Mouse (Mus musculus) adrenal gland, adult 2 months (tissue): ENCODE results near the gene Usb1. TPM values are rescaled to one million over a fixed set of nuclear protein-coding genes. Genes with fewer than 3 reads are reported as not detected.

Experiments used
- DNase-seq: peaks from one replicate; pipeline ENCODE4 v3.0.0; 2021
- long read RNA-seq: library from polyadenylated mRNA; stranded (forward); transcript quantifications from one replicate; pipeline ENCODE4 v2.0.0, GENCODE M21; 2021
- polyA plus RNA-seq: library from polyadenylated mRNA; depleted of rRNA; stranded (reverse); fragments of >200 nt; gene quantifications from 2 replicates; pipeline ENCODE4 v1.2.3, GENCODE M21; 2012; rRNA removed
- total RNA-seq, 2 experiments: library from RNA; stranded (reverse); gene quantifications; 2 replicates each; pipeline ENCODE4 v1.2.3; 2021

The Usb1 gene
- 10 to 100 TPM; 13.1 to 16.7 TPM for total RNA-seq
- 19.6 and 23.8 TPM in 2 replicates for polyA plus RNA-seq
- long read RNA-seq, transcript Usb1-201 (7 exons, 1,758 nt), result major isoform, 12 of 13 reads
- long read RNA-seq, partial matches to known transcripts, result 0 of 13 reads
- long read RNA-seq, other reads (novel, unspliced or antisense), result 1 of 13 reads

GRCm38 (mm10) chr8:95331720-95332436, at the start of gene Usb1, which contains the start of gene Zfp319:
TSS of gene Usb1 (plus strand) at chr8:95332284.
TSS of gene Zfp319 (minus strand) at chr8:95331950.
- peak; percentile 97 for DNase-seq

GRCm38 (mm10) chr8:95289066-95289650, 42.9 kb upstream of the Usb1 start:
- no peak for DNase-seq

GRCm38 (mm10) chr8:95293172-95293571, 38.9 kb upstream of the Usb1 start:
- DNase-seq, result peak; percentile 81

DNA sequence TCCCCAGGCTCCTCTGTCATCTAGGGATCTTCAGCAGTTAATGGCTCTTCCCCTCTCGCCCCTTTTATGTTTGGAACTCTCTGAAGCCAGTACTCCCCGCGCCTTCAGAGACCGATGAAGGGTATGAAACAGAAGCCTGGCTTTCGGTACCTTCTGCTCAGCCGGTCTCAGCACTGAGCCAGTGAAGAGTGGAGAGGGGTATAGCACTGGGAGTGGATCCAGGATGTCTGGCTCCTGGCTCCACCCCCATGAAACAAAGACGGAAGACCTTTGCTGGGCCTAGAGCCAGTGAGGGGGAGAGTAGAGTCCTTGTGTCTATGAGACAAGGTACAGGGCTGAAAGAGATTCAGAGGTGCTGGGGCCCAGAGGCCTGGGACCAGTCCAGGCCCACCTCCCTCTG, 38.2 kb upstream of the Usb1 start:
- DNase-seq, result peak; percentile 33

GRCm38 (mm10) chr8:95302410-95302809, 29.7 kb upstream of the Usb1 start:
- DNase-seq, result no peak

DNA sequence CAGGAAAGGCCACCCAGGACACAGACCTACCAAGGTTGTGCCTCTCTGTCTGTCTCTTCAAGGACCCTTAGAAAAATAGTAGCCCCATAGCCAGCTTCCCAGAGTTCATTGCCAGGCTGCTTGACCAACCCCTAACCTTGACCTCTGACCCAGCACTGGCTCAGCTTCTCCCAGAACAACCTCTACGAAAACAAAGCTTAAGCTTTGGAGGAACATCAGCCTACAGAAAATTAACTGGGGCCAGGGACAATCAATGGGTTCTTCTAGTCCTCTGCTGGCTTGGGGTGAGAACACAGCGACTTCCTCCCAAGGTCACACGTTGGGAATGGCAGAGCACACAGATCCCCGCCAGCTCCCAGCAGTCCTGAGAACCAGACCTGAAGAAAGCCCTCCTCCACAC, 26.6 kb upstream of the Usb1 start:
- DNase-seq, result peak; percentile 49

DNA sequence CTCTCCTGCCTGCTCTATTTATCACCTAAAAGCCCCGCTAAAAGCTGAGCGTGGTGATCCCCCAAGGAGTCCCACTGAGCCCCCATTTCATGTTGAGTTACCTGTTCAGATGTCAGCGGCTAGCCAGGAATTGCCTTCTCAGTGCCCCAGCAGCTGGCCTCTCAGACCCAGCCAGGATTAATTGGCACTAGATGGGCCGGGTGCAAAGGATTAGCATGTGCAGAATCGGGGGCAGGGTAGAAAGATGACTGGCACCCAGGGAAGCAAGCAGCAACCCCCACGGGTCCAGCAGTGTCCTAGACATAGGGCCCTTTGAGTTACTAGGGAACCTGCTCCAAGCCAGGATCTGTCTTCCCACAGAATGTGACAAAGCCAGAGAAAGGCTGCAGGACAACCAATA, 25.7 kb upstream of the Usb1 start, which contains the start of gene Cngb1:
TSS of gene Cngb1 (minus strand) at position 155 of the 400 bp plus-strand sequence.
- DNase-seq, result no peak

- no peak for DNase-seq
Observed at GRCm38 (mm10) chr8:95310342-95310970, 21.6 kb upstream of the Usb1 start, which contains the start of gene Tepp. TSS of gene Tepp (plus strand) at chr8:95310566.

DNA sequence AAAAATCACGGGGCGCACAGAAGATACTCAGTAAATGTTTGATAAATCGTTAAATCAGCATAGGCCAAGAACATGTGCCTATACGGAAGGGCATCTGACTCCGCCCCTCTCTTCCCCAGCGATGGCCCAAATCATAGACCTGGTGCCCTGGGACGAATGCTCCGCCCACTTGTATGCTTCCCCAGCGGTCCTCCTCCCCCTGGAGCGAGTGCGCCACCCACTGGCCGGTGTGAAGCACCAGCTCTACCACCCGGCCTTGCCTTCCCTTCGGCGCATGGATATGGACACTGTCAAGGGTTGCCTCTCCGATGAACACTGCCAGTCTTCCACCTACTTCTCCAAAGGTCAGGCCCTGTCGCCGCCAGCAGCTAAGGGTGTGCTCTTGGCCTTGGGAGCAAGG, 19.2 kb upstream of the Usb1 start:
- peak; percentile 65 for DNase-seq

- DNase-seq, result no peak
Observed at GRCm38 (mm10) chr8:95313857-95314256, 18.2 kb upstream of the Usb1 start.

- peak; percentile 71 for DNase-seq
Observed at GRCm38 (mm10) chr8:95314707-95315106, 17.4 kb upstream of the Usb1 start.

DNA sequence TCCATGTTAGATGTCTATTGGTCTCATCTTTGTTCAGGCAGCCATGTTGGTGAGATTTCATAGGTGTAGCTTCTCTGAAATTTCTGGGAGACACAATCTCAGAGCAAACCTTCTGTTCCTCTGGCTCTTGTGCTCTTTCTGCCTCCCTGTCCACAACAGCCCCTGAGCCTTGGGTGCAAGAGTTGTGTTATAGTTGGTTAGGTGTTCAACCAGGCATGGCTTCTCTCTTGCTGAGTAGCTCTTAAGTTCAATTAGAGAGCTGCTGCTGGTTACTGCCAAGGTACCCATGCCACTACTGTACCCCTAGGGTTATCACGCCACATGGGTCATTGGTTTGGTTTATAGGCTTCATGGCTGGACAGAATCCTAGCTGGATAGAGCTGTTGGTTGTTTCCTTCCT, 16.7 kb upstream of the Usb1 start:
- no peak for DNase-seq

GRCm38 (mm10) chr8:95320224-95321139, 11.6 kb upstream of the Usb1 start:
- DNase-seq, result peak; percentile 77

GRCm38 (mm10) chr8:95323201-95323600, 8.9 kb upstream of the Usb1 start:
- DNase-seq, result no peak

GRCm38 (mm10) chr8:95324646-95325045, 7.4 kb upstream of the Usb1 start:
- no peak for DNase-seq

DNA sequence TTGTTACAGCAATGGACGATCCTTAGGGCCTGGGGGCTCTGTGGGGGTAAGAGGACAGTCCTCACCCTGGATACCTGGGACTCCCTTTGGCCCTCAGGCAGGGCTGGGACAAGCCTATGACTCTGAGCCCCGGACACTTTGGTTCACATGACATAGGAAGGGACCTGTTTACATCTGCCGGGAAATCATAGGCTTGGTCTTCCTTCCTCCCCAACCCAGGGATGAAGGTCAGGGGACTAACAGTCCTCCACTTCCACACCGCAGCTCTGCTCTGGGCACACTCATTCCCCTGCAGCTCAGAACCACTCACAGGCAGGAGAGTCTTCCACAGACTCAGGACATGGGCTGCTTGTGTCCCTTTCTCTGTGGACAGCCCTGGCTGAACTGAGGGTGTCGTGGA, 5.3 kb upstream of the Usb1 start:
- DNase-seq, result no peak

DNA sequence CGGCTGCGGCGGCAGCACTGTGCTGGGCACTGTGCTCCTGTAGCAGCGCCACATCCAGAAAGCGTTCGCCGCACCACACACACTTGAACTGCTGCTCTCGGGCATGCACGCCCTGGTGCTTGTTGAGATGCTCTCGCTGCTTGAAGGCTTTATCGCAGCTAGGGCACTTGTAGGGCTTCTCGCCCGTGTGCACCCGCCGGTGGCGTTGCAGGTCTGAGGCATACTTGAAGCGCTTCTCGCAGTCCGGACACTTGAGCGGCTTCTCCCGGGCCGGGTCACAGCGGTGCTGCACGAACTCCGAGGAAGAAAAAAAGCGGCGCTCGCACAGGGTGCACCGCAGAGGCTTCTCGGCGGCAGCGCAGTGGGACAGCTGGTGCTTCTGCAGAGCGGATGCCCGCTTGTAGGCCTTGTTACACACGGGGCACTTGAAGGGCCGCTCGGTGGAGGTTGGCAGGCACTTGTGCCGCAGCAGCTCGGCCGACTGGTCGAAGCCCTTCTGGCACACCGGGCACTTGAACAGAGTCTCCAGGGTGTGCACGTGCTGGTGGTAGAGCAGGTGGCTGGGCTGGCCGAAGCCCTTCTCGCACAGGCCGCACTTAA, 4.1 kb upstream of the Usb1 start:
- DNase-seq, result no peak

DNA sequence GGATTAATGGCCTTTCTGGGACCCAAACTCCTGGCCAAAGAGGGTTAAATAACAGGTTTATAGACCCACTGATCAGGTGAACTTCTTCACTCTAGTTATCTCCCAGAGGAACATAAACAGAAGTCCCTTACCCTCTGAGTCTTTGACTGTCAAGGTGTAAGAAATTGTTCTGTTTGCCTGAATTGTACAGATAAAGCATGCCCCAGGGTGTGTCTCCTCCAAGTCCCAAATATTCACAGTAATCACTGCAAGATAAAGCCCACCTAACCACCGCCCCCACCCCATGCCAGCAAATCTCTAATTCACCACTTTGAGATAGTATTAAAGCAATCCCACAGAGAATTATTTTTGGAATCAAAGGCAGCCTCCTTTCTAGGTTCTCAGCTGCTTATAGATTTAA, 1.7 kb upstream of the Usb1 start:
- no peak for DNase-seq

GRCm38 (mm10) chr8:95331156-95331719, 846 bp upstream of the Usb1 start:
- no peak for DNase-seq

GRCm38 (mm10) chr8:95332437-95333199, 534 bp downstream of the Usb1 start:
- DNase-seq, result no peak
